Mouse (Mus musculus): ENCODE measurements around the gene Proser1.

Gene Proser1

DNA sequence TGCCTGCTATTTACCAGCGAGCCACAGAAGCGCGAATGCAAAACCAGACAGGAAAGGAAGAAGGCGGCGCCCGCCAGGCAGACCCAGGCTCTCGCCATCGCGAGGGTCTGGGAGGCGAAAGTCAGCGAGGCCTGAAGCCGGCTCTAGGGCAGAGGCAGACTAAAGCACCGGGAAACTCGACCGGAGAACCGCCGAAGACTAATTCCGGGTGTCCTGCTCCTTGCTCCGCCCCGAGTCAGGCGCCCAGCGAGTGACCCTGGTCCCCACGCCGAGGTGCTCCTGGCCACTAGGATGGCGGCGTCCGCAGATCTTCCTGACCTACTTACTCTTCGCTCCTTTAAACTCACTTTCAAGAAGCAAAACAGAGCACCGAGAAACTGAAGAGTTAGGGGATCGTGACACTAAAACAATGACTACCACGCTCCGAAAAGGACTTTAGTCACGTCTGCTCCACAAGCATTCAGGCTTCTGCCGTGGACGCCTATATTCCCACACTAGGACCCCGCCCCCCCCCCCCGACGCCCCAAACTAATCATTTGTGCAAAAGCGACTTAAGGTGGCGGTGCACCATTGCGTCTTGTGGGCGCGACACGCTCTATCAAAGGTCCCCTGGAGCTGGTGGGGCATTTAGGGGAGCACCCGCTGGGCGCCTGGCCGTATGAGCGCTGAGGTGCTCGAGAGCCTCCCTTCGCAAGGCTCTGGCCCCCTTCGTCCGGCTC, at the start of gene Proser1, which contains the start of gene Nhlrc3:
Gene Proser1 (plus strand): TSS at position 621 of the 719 bp plus-strand sequence.
Gene Nhlrc3 (minus strand): TSS at position 287 of the 719 bp plus-strand sequence.
- peak; percentile 97 for DNase-seq (ENCODE audit: low spot score)

DNA sequence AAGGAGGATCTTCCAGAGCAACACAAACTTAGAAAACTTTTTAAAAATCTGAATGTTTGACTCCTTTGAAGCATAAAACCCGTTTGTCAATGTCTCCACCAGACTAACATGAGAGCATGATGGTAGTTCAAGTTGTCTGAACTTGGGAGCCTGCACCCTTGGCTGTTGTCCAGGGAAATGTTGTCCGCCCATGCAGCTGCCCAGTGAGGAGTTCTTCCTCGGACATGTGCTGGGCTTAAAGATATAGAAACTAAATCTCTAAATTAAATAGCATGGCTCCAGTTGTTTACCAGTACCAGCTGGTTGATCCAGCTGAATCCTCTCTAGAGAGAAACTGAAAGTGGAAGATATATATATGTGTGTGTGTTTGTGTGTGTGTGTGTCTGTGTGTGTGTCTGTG, 49.5 kb upstream of the Proser1 start:
- no peak for DNase-seq (ENCODE audit: low spot score)

DNA sequence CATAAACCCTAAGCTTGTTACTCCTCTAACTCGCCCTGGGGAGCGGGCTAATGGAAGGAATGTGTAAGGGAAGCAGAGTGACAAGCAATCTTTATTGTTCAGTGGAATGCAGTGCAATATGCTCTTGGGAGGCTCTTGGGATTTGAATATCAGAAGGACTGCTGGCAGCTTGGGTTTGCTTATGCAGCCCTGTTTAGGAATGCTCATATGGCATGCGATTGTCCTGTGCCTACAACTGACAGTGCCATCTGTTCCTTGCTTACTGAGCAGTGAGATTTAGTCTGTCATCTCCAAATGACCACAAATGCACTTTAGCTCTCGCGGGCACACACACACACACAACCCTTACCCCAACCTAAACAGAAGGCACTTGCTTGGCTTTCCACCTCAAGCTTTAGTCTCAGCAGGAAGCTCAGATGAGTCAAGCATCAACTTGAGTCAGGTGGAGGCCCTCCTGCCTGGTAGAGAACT, 47.4 kb upstream of the Proser1 start:
- DNase-seq (ENCODE audit: low spot score), result no peak

DNA sequence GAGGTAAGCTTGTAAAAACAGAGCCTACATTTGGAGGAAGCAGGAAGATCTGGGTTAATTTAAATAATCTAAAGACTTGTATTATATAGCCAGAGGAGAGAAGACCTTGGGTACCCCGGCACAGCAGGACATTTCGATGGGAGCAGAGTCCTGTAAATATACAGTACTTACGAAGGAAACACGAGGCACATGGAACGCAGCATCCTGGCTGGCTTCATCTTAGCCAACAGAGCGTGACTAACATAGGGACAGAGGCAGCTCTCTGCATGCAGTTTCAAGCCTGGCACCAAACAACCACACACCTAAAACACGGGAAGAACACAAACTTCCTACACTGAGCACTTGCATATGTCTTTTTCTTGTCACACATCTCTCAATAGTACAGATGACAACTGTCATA, 45.8 kb upstream of the Proser1 start:
- no peak for DNase-seq (ENCODE audit: low spot score)

DNA sequence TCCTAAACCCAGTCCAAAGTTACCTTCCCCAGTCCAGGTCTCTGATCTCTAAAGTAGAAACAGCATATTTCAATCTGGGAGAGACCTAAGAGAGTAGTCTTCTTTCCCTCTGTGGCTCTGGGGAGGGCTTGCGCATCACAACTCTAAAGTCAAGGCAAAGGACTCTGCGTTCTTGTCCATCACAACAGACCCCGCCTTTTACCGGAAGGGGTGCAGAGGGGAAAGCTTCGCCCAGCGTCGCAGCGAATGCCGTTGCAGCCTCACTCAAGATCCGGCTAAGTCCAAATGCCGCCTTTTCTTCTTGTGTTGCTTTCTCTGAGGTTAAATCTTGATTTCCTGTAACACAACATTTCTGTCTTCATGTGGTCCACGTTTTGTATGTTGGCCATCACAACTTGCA, 41.8 kb upstream of the Proser1 start:
- DNase-seq (ENCODE audit: low spot score), result no peak

DNA sequence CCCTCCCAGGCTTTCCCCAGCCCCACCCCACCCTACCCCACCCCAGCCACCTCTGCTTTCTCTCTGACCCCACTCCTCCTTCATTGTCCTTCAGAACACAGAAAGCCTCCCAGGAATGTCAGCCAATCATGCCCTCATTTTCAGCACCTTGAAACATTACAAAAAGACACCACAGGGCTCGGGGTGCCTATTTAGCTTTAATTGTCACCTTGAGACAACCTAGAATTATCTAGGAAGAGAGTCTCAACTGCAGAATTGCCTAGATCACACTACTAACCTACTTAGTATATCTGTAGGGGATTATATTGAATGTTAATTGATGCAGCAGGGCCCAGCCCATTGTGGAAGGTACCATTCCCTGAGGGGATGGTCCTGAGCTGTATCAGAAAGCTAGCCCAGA, 40.8 kb upstream of the Proser1 start:
- no peak for DNase-seq (ENCODE audit: low spot score)

DNA sequence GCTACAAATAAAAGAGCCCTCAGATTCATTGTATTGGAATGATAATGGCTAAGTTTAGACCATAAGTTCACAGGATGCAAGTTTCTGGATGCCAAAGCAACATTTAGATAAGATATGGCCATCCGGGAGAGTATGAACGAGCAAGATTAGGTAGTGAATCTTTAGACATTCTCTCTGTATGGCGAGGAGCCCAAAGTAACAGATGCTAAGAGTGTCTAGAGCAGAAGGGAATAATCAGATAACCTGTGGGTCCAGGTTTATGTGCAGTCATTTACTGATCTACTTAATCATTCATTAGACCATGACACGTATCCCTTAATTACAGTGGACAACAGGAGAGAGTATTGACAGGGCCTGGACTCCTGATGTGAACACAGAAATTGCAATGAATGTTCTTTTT, 39.9 kb upstream of the Proser1 start:
- no peak for DNase-seq (ENCODE audit: low spot score)

DNA sequence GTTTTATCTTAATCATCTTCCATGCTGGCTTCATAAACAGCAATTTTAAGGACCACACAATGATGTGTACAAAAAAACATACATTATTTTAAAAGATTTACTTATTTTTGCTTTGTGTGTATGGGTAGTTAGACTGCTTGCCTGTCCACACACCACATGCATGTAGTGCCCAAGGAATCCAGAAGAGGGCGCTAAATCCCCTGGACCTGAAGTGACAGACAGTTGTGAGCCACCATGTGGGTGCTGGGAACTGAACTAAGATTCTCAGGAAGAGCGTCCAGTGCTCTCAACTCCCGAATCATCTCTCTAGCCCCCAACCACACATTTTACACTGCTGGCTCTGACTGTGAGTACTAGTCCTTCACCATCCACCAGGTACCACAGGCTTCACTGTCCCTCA, 28.9 kb upstream of the Proser1 start:
- DNase-seq (ENCODE audit: low spot score), result no peak

DNA sequence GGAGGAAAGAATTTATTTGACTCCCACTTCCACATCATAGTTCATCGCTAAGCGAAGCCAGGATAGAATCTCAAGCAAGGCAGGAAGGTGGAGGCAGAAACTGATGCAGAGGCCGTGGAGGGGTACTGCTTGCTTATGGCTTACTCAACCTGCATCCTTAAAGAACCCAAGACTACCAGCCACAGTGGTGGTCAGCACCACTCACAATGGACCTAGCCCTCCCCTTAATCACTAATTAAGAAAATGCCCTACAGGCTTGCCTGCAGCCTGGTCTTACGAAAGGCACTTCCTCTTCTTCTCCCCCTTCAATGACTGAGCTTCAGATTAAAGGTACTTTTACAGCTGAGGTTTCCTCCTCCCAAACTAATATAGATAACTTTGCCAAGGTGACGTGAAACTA, 26.9 kb upstream of the Proser1 start:
- DNase-seq (ENCODE audit: low spot score), result no peak

DNA sequence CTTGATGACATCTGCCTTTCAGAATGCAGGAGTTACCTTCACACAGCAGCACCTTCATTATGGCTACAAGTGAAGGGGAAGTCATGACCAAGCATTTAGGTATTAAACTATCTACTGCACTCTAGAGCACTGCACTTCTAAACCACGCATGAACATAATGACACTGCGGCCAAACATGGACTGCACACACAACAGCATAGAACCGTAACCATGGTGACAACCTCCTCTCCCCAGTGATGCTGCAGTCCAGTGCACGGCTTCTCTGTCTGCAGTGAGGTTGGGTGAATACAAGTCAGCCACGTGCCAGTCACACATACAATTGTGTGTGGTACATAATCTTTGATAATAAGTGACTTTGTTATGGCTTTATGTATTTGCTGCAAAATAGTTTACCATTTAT, 17.9 kb upstream of the Proser1 start:
- DNase-seq (ENCODE audit: low spot score), result no peak

DNA sequence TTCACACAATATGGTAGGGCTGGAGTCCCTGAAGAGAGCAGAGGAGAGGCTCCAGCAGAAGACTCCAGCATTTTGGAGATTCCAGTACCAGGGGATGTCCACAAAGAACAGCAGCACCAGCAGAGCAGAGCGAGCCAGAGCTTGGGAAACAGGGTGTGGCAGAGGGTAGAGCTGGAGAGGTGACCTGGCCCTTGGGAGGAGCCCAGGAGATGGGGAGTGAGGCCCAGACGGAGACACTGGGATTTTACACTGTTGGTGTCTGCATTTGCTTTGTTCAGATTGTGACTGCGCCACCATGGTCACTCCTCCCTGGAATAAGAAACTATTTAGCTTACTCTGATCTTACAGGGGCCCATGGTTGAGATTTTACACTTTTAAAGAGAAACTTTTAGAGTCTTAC, 16.7 kb upstream of the Proser1 start:
- DNase-seq (ENCODE audit: low spot score), result no peak

DNA sequence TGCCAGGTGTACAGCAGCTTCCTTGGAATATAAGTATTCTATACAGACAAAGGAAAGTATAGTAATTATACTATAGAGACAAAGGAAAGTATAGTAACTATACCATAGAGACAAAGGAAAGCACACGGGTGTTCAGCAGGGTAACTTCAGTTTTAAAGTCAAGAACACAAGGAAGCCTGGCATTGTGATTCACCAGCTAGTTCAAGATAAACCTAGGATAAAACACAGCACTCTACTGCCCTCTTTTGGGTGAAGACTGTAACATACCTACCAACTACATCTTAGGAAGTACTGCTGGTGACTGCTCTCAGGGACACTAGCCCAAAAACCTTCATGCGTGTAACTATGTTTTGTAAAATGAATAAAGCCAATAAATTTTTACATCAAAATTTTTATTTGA, 15.3 kb upstream of the Proser1 start:
- peak; percentile 85 for DNase-seq (ENCODE audit: low spot score)

DNA sequence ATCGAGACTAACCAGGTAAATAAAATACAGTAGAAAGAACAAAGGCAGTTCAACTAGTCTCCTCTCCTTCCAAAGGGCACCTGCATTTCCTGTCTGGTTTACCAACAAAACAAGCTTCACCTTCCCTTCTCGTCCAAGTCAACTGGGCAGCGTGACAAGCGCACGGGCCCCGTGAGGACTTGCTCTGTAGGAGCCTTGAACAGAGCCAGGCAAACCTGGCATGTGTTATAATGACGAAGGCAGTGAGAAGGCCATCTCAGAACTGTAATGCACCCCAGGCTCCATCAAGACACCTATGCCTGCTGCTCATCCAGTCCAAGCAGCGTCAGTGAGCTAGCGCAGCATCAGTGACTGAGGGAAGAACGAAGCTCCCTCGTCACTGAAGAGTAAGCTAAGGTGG, 12.8 kb upstream of the Proser1 start:
- DNase-seq (ENCODE audit: low spot score), result no peak

DNA sequence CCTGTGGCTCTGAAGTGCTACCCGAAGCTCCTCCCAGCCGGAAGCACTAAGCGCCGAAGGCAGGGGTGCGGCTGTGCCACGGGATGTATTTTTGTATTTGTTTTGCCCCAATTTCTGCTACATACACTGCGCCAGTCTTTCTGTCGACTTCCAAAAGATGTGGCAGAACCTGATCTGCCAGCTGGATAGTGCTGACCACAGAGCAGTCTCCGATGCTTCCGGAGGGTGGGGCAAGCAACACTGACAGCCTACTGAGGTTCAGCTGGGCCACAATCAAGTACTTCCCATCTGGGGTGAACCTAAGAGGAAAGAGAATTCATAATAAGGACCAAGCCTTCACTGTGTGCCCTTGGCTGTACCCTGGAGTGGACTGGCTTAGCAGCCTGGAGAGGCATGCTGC, 11.1 kb upstream of the Proser1 start:
- peak; percentile 26 for DNase-seq (ENCODE audit: low spot score)

DNA sequence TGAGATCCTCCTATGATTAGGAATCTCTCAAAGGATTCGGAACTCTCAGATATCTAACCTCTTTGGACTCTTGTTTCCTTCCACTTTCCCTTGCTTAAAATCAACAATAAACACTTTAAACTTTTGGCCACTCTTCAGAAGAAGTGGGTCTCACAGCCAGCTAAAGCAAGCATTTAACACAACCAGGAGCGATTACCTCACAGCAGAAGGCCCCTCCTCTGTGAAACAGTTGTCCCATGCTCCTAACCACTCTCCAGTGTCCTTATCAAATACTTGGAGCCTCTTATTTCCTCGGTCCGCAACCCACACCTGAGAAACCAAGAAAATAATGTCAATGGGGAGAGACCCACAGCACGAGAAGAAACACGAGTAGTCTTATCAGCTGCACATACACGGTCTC, 10.1 kb upstream of the Proser1 start:
- peak; percentile 35 for DNase-seq (ENCODE audit: low spot score)

DNA sequence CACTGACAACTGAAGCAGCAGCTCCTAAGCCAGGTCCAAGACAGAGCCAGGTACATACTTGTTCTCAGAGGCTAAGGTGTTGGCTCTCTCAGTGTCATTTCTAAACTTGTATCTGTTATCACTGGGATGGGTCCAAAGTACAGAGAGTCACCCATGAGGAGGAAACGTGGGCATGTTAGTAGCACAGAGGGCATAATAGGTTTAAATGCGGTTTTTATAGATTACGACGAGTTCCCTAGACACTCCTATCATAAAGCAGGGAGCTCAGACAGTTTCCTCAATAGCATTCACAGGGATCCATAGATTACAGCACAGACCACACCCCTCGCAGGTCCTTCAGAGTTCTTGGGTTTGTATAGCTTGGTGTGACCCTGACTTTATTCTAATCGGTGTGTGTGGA, 9.5 kb upstream of the Proser1 start:
- DNase-seq (ENCODE audit: low spot score), result no peak

DNA sequence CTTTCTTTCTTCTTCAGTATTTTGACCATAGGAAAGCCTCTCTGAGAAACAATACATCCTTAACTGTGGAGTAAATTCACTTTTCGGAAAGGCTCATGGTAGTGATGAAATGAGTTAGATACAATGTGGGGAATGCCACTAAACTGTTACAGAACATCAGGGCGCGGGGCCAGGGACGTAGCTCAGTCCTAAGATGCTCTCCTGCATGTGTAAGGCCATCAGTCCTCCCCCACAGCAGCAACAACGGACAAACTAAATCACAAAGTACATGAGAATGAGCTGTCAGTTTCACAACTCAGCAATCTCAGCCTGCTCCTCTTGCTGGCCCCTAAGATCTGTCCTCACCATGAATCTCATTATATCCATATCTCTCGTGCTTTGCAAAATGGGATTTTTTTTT, 8.9 kb upstream of the Proser1 start:
- DNase-seq (ENCODE audit: low spot score), result no peak

DNA sequence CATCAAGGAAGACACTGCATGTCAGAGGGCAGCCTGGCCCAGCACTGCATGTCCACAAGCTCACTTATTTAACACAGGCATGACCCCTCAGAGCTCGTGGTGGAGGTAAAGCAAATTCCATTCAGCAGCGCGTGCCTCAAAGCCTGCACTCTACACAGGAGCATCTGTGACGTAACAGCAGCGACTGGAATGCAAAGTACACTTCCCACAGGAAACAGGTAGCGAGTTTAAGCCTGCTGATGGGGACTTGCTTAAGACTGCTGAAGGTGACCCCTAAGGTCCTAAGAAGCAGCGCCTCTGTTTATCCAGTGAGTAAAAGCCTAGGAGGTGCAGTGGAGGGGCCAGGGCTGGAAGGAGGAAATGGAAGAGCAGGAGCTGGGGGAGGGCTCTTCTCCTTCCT, 8.5 kb upstream of the Proser1 start:
- DNase-seq (ENCODE audit: low spot score), result no peak

DNA sequence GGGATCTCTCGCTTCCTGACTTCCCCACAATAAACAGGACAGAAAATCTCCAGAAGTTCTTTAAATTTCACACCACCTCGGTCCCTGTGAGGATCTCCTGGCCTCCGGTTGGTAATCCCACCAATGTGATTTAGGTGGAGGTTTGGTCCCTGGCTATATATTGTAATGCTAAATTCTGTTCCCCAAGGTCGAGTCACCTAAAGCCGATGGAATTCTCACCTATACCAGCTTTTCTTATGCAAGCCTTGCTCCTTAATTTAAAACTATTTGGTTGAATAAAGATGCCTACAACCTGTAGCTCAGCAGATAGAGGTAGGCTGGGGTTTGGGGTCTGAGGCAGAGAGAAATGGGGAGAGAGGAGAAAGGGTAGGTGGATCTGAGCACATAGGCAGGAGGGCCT, 5.7 kb upstream of the Proser1 start:
- DNase-seq (ENCODE audit: low spot score), result no peak

DNA sequence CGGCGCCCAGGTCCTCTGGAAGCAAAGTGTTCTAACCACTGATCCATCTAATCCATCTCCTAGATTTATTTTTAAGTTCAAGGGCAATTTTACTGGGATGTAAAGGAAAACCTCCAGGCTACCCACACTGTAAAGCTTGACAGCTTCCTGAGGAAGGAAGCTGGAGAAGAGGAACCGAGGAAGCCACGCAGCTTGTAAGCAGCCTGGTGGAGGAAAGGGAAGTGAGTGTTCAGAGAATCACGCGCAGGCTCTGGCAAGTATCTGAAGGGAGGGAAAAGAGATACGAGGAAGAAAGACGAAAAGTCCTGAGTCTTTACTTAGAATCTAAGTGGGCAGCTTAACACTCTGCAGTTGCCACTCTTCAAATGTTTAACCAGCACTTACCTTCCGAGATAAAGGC, 3.4 kb upstream of the Proser1 start:
- DNase-seq (ENCODE audit: low spot score), result no peak

DNA sequence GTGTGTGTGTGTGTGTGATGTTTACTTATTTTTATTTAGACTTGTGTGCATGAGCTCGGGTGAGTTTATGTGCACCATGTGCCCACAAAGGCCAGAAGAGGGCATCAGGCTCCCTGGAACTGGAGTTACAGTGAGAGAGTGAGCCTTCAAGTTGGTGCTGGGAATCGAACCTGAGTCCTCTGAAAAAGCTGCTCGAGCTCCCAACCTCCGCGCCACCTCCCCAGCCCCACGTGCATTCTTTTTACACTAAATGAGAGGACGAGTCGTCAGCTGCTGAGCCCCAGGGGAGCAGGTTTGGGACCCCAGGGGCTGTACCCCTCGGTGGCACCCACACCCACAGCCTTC, 793 bp upstream of the Proser1 start:
- DNase-seq (ENCODE audit: low spot score), result no peak

DNA sequence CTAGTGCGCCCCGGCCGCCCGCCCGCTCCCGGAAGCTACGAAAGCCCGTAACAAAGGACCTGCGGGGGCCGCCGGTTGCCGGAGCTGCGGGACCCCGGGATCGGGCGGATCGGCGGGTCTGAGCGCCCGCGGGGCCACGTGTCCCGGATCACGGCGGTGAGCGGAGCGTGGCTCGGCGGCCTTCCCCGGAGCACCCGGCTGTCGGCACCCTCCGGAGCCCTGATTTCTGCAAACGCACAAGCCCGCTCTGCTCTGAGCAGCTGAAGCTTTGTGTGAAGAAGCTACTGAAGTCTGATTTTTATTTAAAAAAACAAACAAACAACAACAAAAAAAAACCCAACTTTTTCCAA, 274 bp downstream of the Proser1 start:
- no peak for DNase-seq (ENCODE audit: low spot score)

DNA sequence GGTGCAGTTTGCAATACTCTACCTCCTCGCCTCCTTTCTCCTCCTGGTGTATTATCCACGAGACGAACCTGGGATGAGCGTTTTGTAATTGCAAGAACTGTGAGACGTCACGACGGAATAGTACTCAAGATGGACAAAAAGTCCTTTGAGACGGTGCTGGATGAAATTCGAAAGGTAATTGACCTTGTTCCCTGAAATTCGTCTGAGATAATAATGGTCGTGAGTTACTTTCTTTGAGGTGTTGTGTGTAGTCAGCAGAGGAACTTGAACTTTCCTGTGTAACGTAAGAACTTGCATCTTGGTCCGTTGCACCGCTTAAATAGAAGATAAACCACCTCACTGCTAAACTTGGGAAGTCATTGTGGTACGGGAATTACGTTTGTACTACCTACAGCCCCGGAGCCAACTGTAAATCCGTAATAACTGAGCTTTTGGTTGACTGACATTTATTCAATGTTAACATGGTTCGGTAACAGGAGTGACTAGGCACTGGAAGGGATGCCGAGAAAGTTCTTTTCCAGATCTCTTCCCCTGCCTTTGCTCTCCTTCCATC, 756 bp downstream of the Proser1 start:
- no peak for DNase-seq (ENCODE audit: low spot score)

DNA sequence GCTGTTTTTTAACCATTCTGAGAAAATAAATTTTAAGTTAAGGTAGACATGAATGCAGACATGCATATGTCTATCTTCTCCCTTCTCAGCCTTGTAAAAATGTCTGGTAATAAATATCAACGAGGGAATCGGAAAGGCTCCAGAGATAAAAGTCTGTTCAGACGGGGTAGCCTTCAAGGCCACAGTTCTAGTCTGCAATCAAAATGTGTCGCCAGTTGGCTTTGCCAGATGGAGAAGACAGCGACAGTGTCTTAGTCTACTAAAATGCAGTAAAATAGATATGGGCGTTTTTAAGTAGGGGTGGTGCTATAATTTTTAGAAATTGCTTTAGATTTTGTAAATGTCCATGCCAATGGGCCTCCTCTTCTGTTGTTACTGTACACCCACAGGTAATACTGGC, 1.9 kb downstream of the Proser1 start:
- DNase-seq (ENCODE audit: low spot score), result no peak
